Mouse (Mus musculus): ENCODE measurements around the gene Ccdc34. TPM values are rescaled to one million over a fixed set of nuclear protein-coding genes. Genes with fewer than 3 reads are reported as not detected.

Ccdc34 gene
- polyA plus RNA-seq, 2 experiments = 36.1 to 37.3 TPM

- H3K4me3 ChIP-seq (replicated peaks; ENCODE audit: low read length) = no peak overlapping the region
- no peaks in the 10 kb centered on the region for H3K27me3 ChIP-seq (ENCODE audit: control insufficient read depth, insufficient read depth, low read length)
- no peak overlapping the region for H3K4me2 ChIP-seq (replicated peaks; ENCODE audit: low read depth, low read length, severe bottlenecking)
- 54% methylated on average over 4 of the region's 4 CpGs for WGBS
- H3K9ac ChIP-seq (ENCODE audit: low read depth, low read length, severe bottlenecking) = no peak overlapping the region
- no peak for TF ChIP-seq POLR2A (IDR thresholded peaks at IDR 0.05; ENCODE audit: borderline replicate concordance, extremely low read depth, insufficient read depth, insufficient read length)
- H3K9me3 ChIP-seq (ENCODE audit: control insufficient read depth, low read length) = no peaks in the 10 kb centered on the region
- no peaks in the 10 kb centered on the region for H3K36me3 ChIP-seq (ENCODE audit: control insufficient read depth, insufficient read depth, low read length)
- ATAC-seq (ENCODE audit: low FRiP score, low read depth) = no peak
- DNase-seq (ENCODE audit: low spot score) = no peak
- no peak overlapping the region for H3K27ac ChIP-seq (replicated peaks; ENCODE audit: low read depth, low read length)
- H3K4me1 ChIP-seq (ENCODE audit: control insufficient read depth, insufficient read depth, low read length) = no peaks in the 10 kb centered on the region
These were observed 40.8 kb downstream of the Ccdc34 start for GRCm38 (mm10) chr2:110058424-110058823.

GRCm38 (mm10) chr2:110063131-110063530 is 45.5 kb downstream of the Ccdc34 start:
- Histone ChIP-seq H3K4me1 (ENCODE audit: control insufficient read depth, insufficient read depth, low read length) (no peaks in the 10 kb centered on the region), H3K36me3 (ENCODE audit: control insufficient read depth, insufficient read depth, low read length) (no peaks in the 10 kb centered on the region), H3K4me2 (replicated peaks; ENCODE audit: low read depth, low read length, severe bottlenecking) (no peak overlapping the region), H3K9me3 (ENCODE audit: control insufficient read depth, low read length) (no peaks in the 10 kb centered on the region), H3K9ac (ENCODE audit: low read depth, low read length, severe bottlenecking) (no peak overlapping the region), H3K27ac (replicated peaks; ENCODE audit: low read depth, low read length) (no peak overlapping the region), H3K4me3 (replicated peaks; ENCODE audit: low read length) (no peak overlapping the region), H3K27me3 (ENCODE audit: control insufficient read depth, insufficient read depth, low read length) (no peaks in the 10 kb centered on the region)
- DNase-seq (ENCODE audit: low spot score) (no peak), ATAC-seq (ENCODE audit: low FRiP score, low read depth) (no peak)
- WGBS = 88% methylated on average over 1 of the region's 1 CpGs
- no peak for TF ChIP-seq POLR2A (IDR thresholded peaks at IDR 0.05; ENCODE audit: borderline replicate concordance, extremely low read depth, insufficient read depth, insufficient read length)

GRCm38 (mm10) chr2:110068916-110069315 is 51.3 kb downstream of the Ccdc34 start:
- no peak overlapping the region for H3K4me2 ChIP-seq (replicated peaks; ENCODE audit: low read depth, low read length, severe bottlenecking)
- no peaks in the 10 kb centered on the region for H3K4me1 ChIP-seq (ENCODE audit: control insufficient read depth, insufficient read depth, low read length)
- no peaks in the 10 kb centered on the region for H3K36me3 ChIP-seq (ENCODE audit: control insufficient read depth, insufficient read depth, low read length)
- H3K9ac ChIP-seq (ENCODE audit: low read depth, low read length, severe bottlenecking) = no peak overlapping the region
- no peak for ATAC-seq (ENCODE audit: low FRiP score, low read depth)
- H3K27me3 ChIP-seq (ENCODE audit: control insufficient read depth, insufficient read depth, low read length) = no peaks in the 10 kb centered on the region
- H3K27ac ChIP-seq (replicated peaks; ENCODE audit: low read depth, low read length) = no peak overlapping the region
- H3K4me3 ChIP-seq (replicated peaks; ENCODE audit: low read length) = no peak overlapping the region
- no peak for TF ChIP-seq POLR2A (IDR thresholded peaks at IDR 0.05; ENCODE audit: borderline replicate concordance, extremely low read depth, insufficient read depth, insufficient read length)
- no peak for DNase-seq (ENCODE audit: low spot score)
- no peaks in the 10 kb centered on the region for H3K9me3 ChIP-seq (ENCODE audit: control insufficient read depth, low read length)

- H3K36me3 ChIP-seq (ENCODE audit: control insufficient read depth, insufficient read depth, low read length) = no peaks in the 10 kb centered on the region
- H3K9me3 ChIP-seq (ENCODE audit: control insufficient read depth, low read length) = no peaks in the 10 kb centered on the region
- DNase-seq (ENCODE audit: low spot score) = no peak
- H3K27ac ChIP-seq (replicated peaks; ENCODE audit: low read depth, low read length) = no peak overlapping the region
- no peak for ATAC-seq (ENCODE audit: low FRiP score, low read depth)
- no peak overlapping the region for H3K4me2 ChIP-seq (replicated peaks; ENCODE audit: low read depth, low read length, severe bottlenecking)
- no peak for TF ChIP-seq POLR2A (IDR thresholded peaks at IDR 0.05; ENCODE audit: borderline replicate concordance, extremely low read depth, insufficient read depth, insufficient read length)
- H3K27me3 ChIP-seq (ENCODE audit: control insufficient read depth, insufficient read depth, low read length) = no peaks in the 10 kb centered on the region
- H3K4me1 ChIP-seq (ENCODE audit: control insufficient read depth, insufficient read depth, low read length) = peaks cover 11% of the 10 kb centered on the region; the same call in 1 of the 2 replicates
- H3K9ac ChIP-seq (ENCODE audit: low read depth, low read length, severe bottlenecking) = no peak overlapping the region
- no peak overlapping the region for H3K4me3 ChIP-seq (replicated peaks; ENCODE audit: low read length)
- 89% methylated on average over 6 of the region's 6 CpGs for WGBS
These were observed 55.4 kb downstream of the Ccdc34 start for GRCm38 (mm10) chr2:110073023-110073422.

GRCm38 (mm10) chr2:110074646-110075452 is 57.2 kb downstream of the Ccdc34 start:
- Histone ChIP-seq H3K36me3 (ENCODE audit: control insufficient read depth, insufficient read depth, low read length) (no peaks in the 10 kb centered on the region), H3K4me1 (ENCODE audit: control insufficient read depth, insufficient read depth, low read length) (peaks cover 14% of the 10 kb centered on the region; the same call in 1 of the 2 replicates), H3K9me3 (ENCODE audit: control insufficient read depth, low read length) (no peaks in the 10 kb centered on the region), H3K27ac (replicated peaks; ENCODE audit: low read depth, low read length) (no peak overlapping the region), H3K4me3 (replicated peaks; ENCODE audit: low read length) (no peak overlapping the region), H3K27me3 (ENCODE audit: control insufficient read depth, insufficient read depth, low read length) (no peaks in the 10 kb centered on the region), H3K4me2 (replicated peaks; ENCODE audit: low read depth, low read length, severe bottlenecking) (no peak overlapping the region), H3K9ac (ENCODE audit: low read depth, low read length, severe bottlenecking) (no peak overlapping the region)
- DNase-seq (ENCODE audit: low spot score) (no peak), ATAC-seq (ENCODE audit: low FRiP score, low read depth) (no peak)
- 65% methylated on average over 6 of the region's 6 CpGs for WGBS
- TF ChIP-seq POLR2A (IDR thresholded peaks at IDR 0.05; ENCODE audit: borderline replicate concordance, extremely low read depth, insufficient read depth, insufficient read length) = no peak
